In genomic region chr3:122245878-122246332, GRCm38 (mm10) we compare ENCODE assay signal across 8 mouse cellular contexts. TPM values are rescaled to one million over a fixed set of nuclear protein-coding genes. Genes with fewer than 3 reads are reported as not detected.
DNase-seq lines count a peak whose midpoint lies in the region; ATAC-seq and TF ChIP-seq lines count a peak whose summit lies in the region.

No protein-coding gene starts in this region.

- TF ChIP-seq CTCF in E14TG2a.4 (conservative IDR thresholded peaks at IDR 0.05; ENCODE audit: low read length): no peak

- peaks cover 11% of the 10 kb centered on the region for H3K36me3 ChIP-seq in E14TG2a.4 (ENCODE audit: insufficient read depth, low read length)
- H3K36me3 ChIP-seq in embryonic facial prominence, embryonic 14.5 days (ENCODE audit: control insufficient read depth, insufficient read depth, low read length): no peaks in the 10 kb centered on the region
- H3K36me3 ChIP-seq in heart, embryonic 10.5 days: no peaks in the 10 kb centered on the region
- H3K36me3 ChIP-seq in kidney, embryonic 14.5 days (ENCODE audit: control insufficient read depth, insufficient read depth, low read length): no peaks in the 10 kb centered on the region
- H3K36me3 ChIP-seq in neural tube, embryonic 15.5 days: no peaks in the 10 kb centered on the region

- peak overlapping the region; percentile 96 for H3K4me3 ChIP-seq in E14TG2a.4 (replicated peaks; ENCODE audit: low read length)
- peak overlapping the region; percentile 76 for H3K4me3 ChIP-seq in embryonic facial prominence, embryonic 14.5 days (ENCODE audit: low read depth, low read length)
- H3K4me3 ChIP-seq in heart, embryonic 10.5 days: peak overlapping the region; percentile 97
- H3K4me3 ChIP-seq in kidney, embryonic 14.5 days (ENCODE audit: low read length): peak overlapping the region; percentile 88
- peak overlapping the region; percentile 97 for H3K4me3 ChIP-seq in neural tube, embryonic 15.5 days (replicated peaks)

- no peaks in the 10 kb centered on the region for H3K27me3 ChIP-seq in E14TG2a.4 (ENCODE audit: insufficient read depth, low read length)
- H3K27me3 ChIP-seq in embryonic facial prominence, embryonic 14.5 days (replicated peaks; ENCODE audit: control insufficient read depth, insufficient read depth, low read length): no peaks in the 10 kb centered on the region
- no peaks in the 10 kb centered on the region for H3K27me3 ChIP-seq in heart, embryonic 10.5 days (ENCODE audit: insufficient read depth, poor library complexity, severe bottlenecking)
- H3K27me3 ChIP-seq in kidney, embryonic 14.5 days (ENCODE audit: control insufficient read depth, insufficient read depth, low read length): no peaks in the 10 kb centered on the region
- no peaks in the 10 kb centered on the region for H3K27me3 ChIP-seq in neural tube, embryonic 15.5 days (replicated peaks)

- H3K27ac ChIP-seq in embryonic facial prominence, embryonic 14.5 days (replicated peaks; ENCODE audit: low read depth, low read length): peak overlapping the region; percentile 77
- peak overlapping the region; percentile 96 for H3K27ac ChIP-seq in heart, embryonic 10.5 days
- peak overlapping the region; percentile 84 for H3K27ac ChIP-seq in kidney, embryonic 14.5 days (ENCODE audit: low read depth, low read length)
- peak overlapping the region; percentile 96 for H3K27ac ChIP-seq in neural tube, embryonic 15.5 days (replicated peaks)

- WGBS in embryonic facial prominence, embryonic 14.5 days: 0% methylated on average over 16 of the region's 50 CpGs
- WGBS in heart, embryonic 10.5 days: 1% methylated on average over 47 of the region's 50 CpGs
- under 1% methylated on average over 50 of the region's 50 CpGs for WGBS in kidney, embryonic 14.5 days
- WGBS in neural tube, embryonic 15.5 days: under 1% methylated on average over 49 of the region's 50 CpGs

- peak; percentile 60 to 78 for DNase-seq in adrenal gland, postnatal 36 days
- DNase-seq in embryonic facial prominence, embryonic 14.5 days (ENCODE audit: low spot score): peak; percentile 54
- DNase-seq in heart, embryonic 10.5 days (ENCODE audit: low spot score): peak; percentile 85
- DNase-seq in lung, adult 18-20 months: peak; percentile 51 to 68
- peak; percentile 56 to 65 for DNase-seq in thymus, postnatal 36 days

- peak overlapping the region; percentile 81 for H3K4me2 ChIP-seq in embryonic facial prominence, embryonic 14.5 days (ENCODE audit: low read depth, low read length)
- H3K4me2 ChIP-seq in kidney, embryonic 14.5 days (replicated peaks; ENCODE audit: low read depth, low read length): peak overlapping the region; percentile 82
- peak overlapping the region; percentile 73 for H3K4me2 ChIP-seq in neural tube, embryonic 15.5 days

- peaks cover 56% of the 10 kb centered on the region for H3K4me1 ChIP-seq in E14TG2a.4 (replicated peaks; ENCODE audit: low read depth, low read length)
- H3K4me1 ChIP-seq in embryonic facial prominence, embryonic 14.5 days (ENCODE audit: control insufficient read depth, insufficient read depth, low read length): peaks cover 10% of the 10 kb centered on the region
- peaks cover 15% of the 10 kb centered on the region for H3K4me1 ChIP-seq in heart, embryonic 10.5 days
- H3K4me1 ChIP-seq in kidney, embryonic 14.5 days (ENCODE audit: control insufficient read depth, insufficient read depth, low read length): peaks cover 11% of the 10 kb centered on the region
- peaks cover 22% of the 10 kb centered on the region for H3K4me1 ChIP-seq in neural tube, embryonic 15.5 days

- H3K9me3 ChIP-seq in E14TG2a.4 (ENCODE audit: low read length): no peaks in the 10 kb centered on the region
- H3K9me3 ChIP-seq in embryonic facial prominence, embryonic 14.5 days (ENCODE audit: control insufficient read depth, low read length): no peaks in the 10 kb centered on the region
- no peaks in the 10 kb centered on the region for H3K9me3 ChIP-seq in heart, embryonic 10.5 days
- no peaks in the 10 kb centered on the region for H3K9me3 ChIP-seq in kidney, embryonic 14.5 days (ENCODE audit: control insufficient read depth, low read length)
- no peaks in the 10 kb centered on the region for H3K9me3 ChIP-seq in neural tube, embryonic 15.5 days (replicated peaks)

- peak overlapping the region; percentile 80 for H3K9ac ChIP-seq in embryonic facial prominence, embryonic 14.5 days (ENCODE audit: low read depth, low read length)
- peak overlapping the region; percentile 89 for H3K9ac ChIP-seq in kidney, embryonic 14.5 days (ENCODE audit: low read depth, low read length)
- peak overlapping the region; percentile 85 for H3K9ac ChIP-seq in neural tube, embryonic 15.5 days (replicated peaks)

- ATAC-seq in embryonic facial prominence, embryonic 14.5 days (ENCODE audit: low read depth): peak; percentile 35
- ATAC-seq in kidney, embryonic 14.5 days (ENCODE audit: low FRiP score, low TSS enrichment): peak; percentile 61
- ATAC-seq in neural tube, embryonic 15.5 days (ENCODE audit: low FRiP score): peak; percentile 67

RNA-seq across cellular contexts. Expression of gene Gclm, which starts 0.5 kb away (rescaled TPM):
- 100 to 1,000 TPM; 111 to 119 TPM for total RNA-seq in adrenal gland, postnatal 36 days (2021)
- polyA plus RNA-seq in embryonic facial prominence, embryonic 14.5 days (2014; fragmentation: Nextera tagmentation; extraction: Ambion mirVana): 62.0 and 76.0 TPM in 2 replicates
- polyA plus RNA-seq in heart, embryonic 10.5 days (2016; fragmentation: Nextera tagmentation; extraction: Ambion mirVana): 76.0 and 81.2 TPM in 2 replicates
- polyA plus RNA-seq in kidney, embryonic 14.5 days (2014; fragmentation: Nextera tagmentation; extraction: Ambion mirVana): 67.9 and 76.2 TPM in 2 replicates
- polyA plus RNA-seq in neural tube, embryonic 15.5 days (2015; fragmentation: Nextera tagmentation; extraction: Ambion mirVana): 50.0 and 52.7 TPM in 2 replicates

RNA-seq across cellular contexts. Expression of gene Dnttip2, which starts 28.3 kb away (rescaled TPM):
- total RNA-seq in adrenal gland, postnatal 36 days (2021): 10 to 100 TPM; 39.8 to 44.5 TPM
- 61.8 and 68.3 TPM in 2 replicates for polyA plus RNA-seq in embryonic facial prominence, embryonic 14.5 days (2014; fragmentation: Nextera tagmentation; extraction: Ambion mirVana)
- polyA plus RNA-seq in heart, embryonic 10.5 days (2016; fragmentation: Nextera tagmentation; extraction: Ambion mirVana): 53.1 and 77.4 TPM in 2 replicates
- polyA plus RNA-seq in kidney, embryonic 14.5 days (2014; fragmentation: Nextera tagmentation; extraction: Ambion mirVana): 82.3 and 85.5 TPM in 2 replicates
- 42.3 and 47.5 TPM in 2 replicates for polyA plus RNA-seq in neural tube, embryonic 15.5 days (2015; fragmentation: Nextera tagmentation; extraction: Ambion mirVana)

RNA-seq across cellular contexts. Expression of gene Bcar3, which starts 48.0 kb away (rescaled TPM):
- 10 to 100 TPM; 57.8 to 66.6 TPM for total RNA-seq in adrenal gland, postnatal 36 days (2021)
- polyA plus RNA-seq in embryonic facial prominence, embryonic 14.5 days (2014; fragmentation: Nextera tagmentation; extraction: Ambion mirVana): 10.0 and 11.3 TPM in 2 replicates
- polyA plus RNA-seq in heart, embryonic 10.5 days (2016; fragmentation: Nextera tagmentation; extraction: Ambion mirVana): 7.8 and 17.0 TPM in 2 replicates
- polyA plus RNA-seq in kidney, embryonic 14.5 days (2014; fragmentation: Nextera tagmentation; extraction: Ambion mirVana): 9.6 and 13.7 TPM in 2 replicates
- polyA plus RNA-seq in neural tube, embryonic 15.5 days (2015; fragmentation: Nextera tagmentation; extraction: Ambion mirVana): 5.5 and 7.4 TPM in 2 replicates

Comparison
In these comparisons a context has a peak if more than half of its experiments do, and no peak if none do; other contexts are left out.
1. Peak in every context shown above with its lines: DNase-seq, ATAC-seq, H3K4me3 ChIP-seq and H3K27ac ChIP-seq.